Mouse (Mus musculus) embryo, embryonic 11 days (tissue): ENCODE results near the gene Brms1.
"Not testable (repeated sequence)": the region's sequence is repeated elsewhere in the genome, so short reads cannot be mapped to it uniquely, and the experiment has no call there.

Source experiments
- DNase-seq: peaks from one replicate; pipeline ENCODE4 v3.0.0-alpha.2; 2015

The Brms1 gene

DNA sequence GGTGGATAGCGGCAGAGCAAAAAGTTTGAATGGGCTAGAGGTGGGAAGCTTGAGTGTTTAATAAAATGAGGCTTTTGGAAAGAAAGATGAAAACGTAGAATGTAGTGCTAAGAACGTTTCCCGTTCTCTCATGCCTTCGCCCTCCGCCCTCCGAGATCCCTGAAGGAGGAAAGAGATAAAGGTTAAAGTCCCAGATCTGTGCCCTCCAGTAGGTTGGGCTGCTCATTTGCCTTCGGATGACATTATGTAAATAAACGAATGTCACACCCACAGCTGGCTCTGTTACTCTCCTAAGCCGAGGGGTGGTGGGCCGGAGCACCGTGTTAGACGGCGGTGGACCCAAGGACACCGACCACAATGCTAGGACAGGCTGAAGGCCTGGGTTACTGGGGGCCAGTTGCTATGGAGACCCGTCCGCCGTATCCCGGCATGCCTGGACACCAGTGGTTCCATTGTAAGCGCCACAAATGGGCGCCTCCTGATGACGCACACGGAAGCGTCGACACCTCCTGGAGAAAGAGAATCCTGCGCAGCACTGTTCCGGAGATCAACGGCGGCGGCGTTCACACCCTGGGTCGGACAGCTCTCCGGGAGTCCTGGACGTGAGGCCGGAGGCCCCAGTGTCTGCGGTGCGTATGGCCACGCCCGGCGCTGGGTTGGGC lies at the start of gene Brms1:
Gene Brms1 (plus strand): TSS at position 493 of the 662 bp plus-strand sequence.
- DNase-seq, result peak; percentile 97

DNA sequence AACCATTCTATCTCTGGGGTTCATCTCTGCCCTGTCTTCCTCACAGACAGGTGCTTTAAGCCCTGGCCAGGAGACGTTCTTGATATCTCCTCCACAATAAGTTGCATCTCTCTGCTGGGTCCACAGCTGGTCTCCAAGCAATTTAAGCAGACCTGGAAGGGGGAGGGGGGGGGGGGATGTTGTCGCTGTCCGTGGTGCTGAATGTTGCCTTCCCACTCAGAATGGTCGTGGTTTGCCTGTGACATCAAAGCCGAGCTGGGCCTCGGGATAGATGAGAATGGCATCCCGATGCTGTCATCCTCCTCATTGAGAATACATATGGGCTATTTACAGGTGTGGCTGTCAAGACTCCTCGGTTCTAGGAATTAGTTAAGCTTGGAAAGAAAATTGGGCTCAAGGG lies 48.8 kb upstream of the Brms1 start:
- DNase-seq, result peak; percentile 45

DNA sequence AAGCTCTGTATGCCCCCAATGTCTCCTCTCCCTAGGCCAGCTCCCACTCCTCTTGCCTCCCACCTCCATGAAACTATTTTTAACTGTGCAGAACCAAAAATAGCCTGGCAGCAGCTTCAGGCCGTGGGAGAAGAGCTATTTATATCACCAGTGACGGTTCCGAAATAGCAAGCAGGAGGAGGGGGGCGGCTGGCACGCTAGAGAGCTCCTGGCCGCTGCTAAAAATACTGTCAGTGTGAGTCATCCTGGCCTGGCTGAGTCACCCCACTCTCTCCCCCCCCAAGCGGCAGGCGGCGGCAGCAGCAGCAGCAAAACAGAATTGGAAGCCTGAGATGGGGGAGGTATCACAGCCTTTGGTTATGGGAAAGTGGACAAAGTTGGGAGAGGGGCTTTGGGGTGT lies 48.2 kb upstream of the Brms1 start:
- DNase-seq, result peak; percentile 11

DNA sequence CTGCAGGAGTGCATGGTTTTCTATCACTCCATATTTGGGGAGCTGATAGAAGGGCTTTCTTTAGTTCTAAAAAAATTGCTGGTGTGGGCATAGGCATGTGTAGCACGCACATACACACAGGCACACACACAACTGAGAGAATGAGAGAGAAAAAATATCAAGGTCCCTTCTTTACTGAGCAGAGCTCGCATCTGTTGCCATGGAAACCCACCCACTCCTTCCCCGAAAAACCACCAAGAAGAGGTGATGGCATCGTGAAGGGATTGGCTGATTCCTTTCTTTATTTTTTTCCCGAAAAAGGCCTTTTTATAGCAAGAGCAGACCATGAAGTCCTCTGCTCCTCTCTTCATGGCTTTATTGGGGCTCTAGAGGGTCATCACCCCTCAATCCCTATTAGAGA lies 47.1 kb upstream of the Brms1 start:
- no peak for DNase-seq

DNA sequence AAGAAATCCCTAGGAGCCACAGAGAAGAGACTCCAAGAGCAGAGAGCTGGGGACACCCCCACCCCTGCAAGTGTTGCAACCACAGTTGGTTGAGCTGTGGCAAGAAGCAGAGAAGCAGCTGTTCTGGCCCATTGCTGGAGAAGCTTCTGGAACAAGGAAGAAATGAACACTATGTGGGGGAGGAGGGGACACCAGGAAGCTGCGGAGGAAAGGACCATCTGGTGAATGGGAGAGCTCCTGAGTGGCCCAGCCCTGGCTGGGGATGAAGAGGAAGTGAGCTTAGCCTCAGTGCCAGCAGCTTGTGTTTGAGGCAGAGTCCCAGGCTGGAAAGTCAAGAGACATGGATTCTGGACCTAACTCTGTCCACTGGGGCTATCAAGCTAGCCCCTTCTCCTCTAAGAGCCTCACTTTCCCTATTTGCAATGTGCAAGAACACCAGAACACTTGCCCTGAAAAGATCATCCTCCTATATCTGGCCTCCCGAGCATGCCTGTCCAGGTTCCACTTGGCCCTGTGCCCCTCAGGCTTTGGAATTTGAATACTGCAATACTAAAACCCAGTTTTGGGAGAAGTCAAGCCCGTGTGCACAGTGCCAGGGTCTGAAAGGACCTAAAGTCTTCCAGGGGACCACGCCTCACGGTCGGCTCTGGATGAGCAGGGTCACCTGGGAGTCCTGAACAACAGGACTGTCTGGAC lies 41.6 kb upstream of the Brms1 start:
- DNase-seq, result no peak

- peak; percentile 94 for DNase-seq
Measured at GRCm38 (mm10) chr19:5001666-5002406, 39.3 kb upstream of the Brms1 start.

GRCm38 (mm10) chr19:5003644-5004043 lies 37.5 kb upstream of the Brms1 start:
- not testable (repeated sequence) for DNase-seq

DNA sequence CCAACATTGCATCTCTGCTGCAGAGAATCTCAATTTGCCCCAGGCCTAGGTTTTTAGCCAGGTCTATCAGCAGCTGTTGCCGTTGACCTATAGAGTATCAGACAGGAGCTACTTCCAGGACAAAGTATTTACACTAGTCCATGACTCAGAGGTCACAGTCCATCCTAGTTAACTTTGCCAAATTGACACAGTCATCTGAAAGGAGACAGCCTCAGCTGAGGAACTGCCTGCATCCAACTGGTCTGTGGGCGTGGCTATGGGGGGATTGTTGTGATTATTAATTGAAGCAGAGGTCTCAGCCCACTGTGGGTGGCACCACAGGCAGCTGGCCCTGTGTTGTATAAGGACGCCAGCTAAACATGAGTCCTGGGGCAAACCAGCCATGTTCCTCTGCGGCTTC lies 36.2 kb upstream of the Brms1 start:
- no peak for DNase-seq

DNA sequence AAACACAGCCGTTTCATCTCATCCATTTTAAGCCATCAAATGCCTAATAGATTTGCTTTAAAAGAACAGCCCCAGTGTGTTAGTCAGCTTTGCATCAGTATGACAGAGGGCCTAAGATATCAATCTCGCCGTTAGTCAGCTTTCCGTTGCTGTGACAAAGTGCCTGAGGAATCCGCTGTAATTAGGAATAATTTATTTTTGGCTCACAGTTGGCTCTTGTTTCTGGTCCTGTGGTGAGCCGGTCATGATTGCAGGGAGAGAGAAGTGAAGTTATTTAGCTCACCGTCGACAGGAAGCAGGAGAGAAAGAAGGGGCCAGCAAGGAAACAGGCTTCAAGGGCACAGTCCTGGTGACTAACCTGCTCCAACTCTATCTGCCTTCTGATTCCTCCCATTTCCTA lies 28.0 kb upstream of the Brms1 start:
- DNase-seq, result no peak

DNA sequence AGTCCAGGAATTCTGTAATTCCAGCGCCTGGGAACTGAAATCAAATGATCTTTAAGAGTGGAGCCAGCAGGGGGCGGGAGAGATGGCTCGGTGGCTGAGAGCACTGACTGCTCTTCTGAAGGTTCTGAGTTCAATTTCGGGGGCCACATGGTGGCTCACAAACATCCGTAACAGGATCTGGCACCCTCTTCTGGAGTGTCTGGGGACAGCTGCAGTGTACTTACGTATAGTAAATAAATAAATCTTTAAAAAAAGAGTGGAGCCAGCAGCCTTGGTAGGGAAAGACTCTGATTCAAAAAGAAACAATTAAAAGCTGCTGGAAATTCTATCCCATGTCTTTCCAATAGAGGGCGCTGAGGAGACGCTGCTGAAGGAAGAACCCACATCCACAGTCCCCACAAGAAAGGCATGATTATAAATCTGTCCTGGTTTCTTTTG lies 26.2 kb upstream of the Brms1 start:
- DNase-seq, result peak; percentile 58

DNA sequence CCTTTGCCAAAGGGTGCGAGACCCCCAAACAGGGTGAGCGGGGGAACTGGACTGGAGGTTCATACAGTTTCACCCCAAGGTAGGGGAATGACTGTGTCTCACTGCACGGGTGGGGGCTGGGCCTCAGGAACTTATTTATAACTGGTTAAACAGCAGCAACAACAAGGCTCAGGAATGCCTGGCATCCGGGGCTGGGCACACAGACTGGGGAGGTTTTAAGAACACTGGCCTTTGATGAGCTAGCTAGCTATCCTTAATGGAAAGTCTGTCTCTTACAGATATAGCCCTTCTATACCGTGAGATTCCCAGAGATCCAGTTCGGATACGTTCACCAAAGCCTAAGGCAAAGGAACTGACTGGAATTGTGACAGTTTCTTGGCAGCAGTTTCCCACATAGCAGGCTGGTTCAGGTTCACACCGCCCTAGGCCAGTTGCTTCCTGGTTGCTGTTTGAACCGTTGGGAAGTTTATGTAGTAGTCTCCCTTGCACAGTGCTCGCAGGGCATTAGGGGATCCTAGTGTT lies 24.9 kb upstream of the Brms1 start:
- DNase-seq, result peak; percentile 30

DNA sequence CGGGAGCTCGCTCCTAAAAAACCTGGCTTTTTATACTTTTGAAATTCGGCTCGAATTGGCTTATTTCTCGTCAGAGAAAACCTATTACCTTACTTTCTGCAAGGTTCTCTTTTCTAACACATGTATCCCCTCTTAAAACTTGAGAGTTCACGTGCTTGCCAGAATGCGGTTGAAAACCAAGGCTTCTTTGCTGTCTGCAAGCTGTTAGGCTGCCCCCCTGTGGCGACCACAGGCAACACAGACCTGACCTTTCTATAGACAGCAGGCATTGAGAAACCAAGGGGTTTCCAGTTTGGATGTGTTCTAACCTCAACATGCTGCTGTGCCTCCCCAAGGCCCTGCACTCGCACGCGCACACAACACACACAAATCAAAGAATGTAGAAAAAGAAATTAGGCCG lies 24.4 kb upstream of the Brms1 start:
- peak; percentile 82 for DNase-seq

DNA sequence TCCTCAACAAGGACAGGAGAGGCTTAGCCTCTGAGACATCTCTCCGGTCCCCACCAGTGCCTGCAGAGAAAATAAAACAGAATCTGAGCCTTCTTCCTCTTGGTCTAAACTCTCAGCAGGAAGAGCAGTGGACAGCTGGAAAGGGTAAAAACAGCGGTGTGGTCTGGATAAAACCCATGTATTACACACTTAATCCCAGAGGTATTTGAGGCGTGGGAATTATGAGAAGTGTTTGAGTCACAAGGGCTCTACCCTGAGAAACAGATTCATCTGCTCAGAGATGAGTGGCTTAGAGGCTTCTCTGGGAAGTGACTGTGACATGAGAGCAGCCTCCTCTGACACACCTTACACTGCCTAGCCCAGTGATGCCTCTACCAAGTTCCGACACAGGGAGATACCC lies 23.5 kb upstream of the Brms1 start:
- no peak for DNase-seq

DNA sequence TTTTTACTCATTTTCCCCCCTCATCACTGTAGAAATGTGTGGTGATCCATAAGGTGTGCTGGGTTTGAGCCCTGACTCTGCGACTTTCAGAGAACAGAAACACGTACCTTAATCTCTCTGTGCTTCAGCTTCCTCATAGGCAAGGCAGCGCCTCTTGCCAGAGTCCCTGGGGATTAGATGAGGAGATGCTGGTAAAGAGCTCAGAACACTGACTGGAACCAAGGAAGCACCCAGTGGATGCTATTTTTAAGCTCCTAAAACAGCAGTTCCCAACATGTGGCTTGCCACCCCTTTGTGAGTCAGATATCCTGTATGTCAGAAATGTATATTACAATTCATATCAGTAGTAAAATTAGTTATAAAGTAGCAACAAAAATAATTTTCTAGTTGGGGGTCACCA lies 23.0 kb upstream of the Brms1 start:
- no peak for DNase-seq

- DNase-seq, result no peak
Measured at GRCm38 (mm10) chr19:5021416-5021815, 19.7 kb upstream of the Brms1 start.

DNA sequence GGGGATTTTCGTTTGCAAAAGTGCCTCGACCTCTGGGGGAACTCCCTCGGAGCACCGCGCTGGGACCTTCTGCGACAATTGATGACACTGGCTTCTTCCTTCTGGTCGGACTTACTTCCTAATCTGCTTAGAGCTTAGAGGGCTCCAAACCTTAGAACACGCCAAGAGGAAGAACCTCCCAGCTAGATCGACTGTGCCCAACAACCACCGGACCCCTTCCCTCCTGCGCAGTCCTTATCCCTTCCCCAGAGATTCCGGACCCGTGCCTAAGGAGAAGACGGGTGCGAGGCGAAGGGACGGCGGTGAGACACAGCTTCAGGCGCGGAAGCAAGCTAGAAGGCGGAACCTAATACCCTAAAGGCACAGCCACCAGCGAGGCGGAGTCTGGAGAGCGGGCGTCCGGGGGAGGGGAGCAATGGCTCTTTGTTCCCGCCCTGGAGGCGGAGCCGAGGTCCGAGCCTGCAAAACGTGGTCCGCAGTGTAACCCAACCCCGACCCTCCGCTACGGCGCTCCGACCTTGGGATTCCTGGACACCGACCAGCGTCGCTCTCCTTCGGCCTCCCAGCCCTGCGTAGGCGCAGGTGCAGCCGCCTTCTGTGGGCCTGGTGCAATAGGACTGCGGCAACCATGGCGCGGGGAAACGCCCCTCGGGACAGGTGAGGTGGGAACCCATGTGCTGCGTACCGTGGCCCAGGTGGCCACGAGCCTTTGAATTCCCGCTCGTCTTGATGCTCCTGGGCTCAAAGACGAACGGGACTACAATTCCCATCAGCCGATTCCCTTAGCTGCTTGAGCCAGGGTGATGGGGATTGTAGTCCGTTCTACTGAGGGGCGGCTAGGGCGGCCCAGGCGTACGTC lies 17.3 kb upstream of the Brms1 start, which contains the start of gene Slc29a2:
Gene Slc29a2 (plus strand): TSS at position 240 of the 859 bp plus-strand sequence.
- DNase-seq, result peak; percentile 97

DNA sequence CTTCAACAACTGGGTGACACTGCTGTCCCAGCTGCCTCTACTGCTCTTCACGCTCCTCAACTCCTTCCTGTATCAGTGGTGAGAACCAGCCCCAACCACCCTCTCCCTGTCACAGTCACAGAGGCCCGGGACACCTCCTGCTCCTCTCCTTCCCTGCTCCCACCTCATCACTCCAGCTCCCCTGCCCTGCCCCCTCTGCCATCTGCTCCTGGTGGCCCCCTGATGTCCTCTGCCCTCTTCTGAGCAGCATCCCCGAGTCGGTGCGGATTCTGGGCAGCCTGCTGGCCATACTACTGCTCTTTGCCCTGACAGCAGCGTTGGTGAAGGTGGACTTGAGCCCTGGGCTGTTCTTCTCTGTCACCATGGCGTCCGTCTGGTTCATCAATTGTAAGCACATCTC lies 15.0 kb upstream of the Brms1 start:
- DNase-seq, result no peak

DNA sequence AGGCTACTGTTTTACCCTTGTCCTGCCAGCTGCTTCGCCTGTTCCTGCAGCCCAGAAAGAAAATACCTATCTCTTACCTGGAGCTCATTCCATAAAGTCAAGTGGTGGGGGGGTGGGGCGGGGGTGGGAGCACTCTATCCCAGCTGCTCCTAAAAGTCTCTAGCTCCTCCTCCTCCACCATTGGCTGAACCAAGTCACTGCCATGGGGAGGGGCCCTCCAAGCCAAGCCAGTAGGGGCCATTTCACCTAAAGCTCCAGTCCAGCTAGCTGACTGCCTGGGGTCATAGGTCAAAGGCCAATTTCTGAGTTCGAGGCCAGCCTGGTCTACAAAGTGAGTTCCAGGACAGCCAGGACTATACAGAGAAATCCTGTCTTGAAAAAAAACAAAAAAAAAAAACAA lies 8.5 kb upstream of the Brms1 start:
- DNase-seq, result no peak

DNA sequence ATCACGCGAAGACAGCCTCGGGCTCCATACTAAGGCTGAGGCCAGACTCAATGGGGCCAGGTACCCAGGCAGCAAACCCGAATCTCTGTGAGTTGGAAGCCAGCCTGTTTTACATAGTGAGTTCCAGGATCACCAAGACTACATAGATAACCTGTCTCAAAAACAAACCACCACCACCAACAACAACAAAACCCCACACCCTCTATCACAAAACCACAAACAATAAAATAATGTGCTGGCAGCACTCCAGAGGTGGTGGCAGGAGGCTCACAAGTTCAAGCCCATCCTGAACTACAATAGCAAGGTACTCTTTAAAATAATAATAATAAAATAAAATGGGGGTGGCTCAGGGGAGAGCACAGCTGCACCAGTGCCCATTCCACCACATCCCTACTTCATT lies 4.6 kb upstream of the Brms1 start:
- no peak for DNase-seq

- peak; percentile 88 for DNase-seq
Measured at GRCm38 (mm10) chr19:5037678-5038571, 3.2 kb upstream of the Brms1 start.

- DNase-seq, result peak; percentile 96
Measured at GRCm38 (mm10) chr19:5038709-5039156, 2.4 kb upstream of the Brms1 start, which contains the start of the genes B4gat1 and AC124502.3. Gene B4gat1 (plus strand): TSS chr19:5038826. Gene AC124502.3 (plus strand): TSS chr19:5038891.
